Mouse (Mus musculus) thymus, adult 2 months (tissue): ENCODE measurements around the gene Mark2.

ENCODE experiments used
- CTCF ChIP-seq: fragments of 200-500 bp; IDR thresholded peaks from 2 replicates; pipeline ENCODE4 v1.5.1; 2012; ENCODE audit warnings: mild to moderate bottlenecking, control low read depth, low read length, moderate library complexity, borderline replicate concordance; ENCODE audit not compliant: control insufficient read depth, poor library complexity, insufficient read depth; ENCODE audit errors: extremely low read depth
- POLR2A ChIP-seq: fragments of 200-500 bp; IDR thresholded peaks from 2 replicates; pipeline ENCODE4 v1.6.1; 2012; ENCODE audit warnings: mild to moderate bottlenecking, low read length, control low read depth, moderate library complexity; ENCODE audit not compliant: control insufficient read depth, poor library complexity, insufficient read depth; ENCODE audit errors: extremely low read depth

- TF ChIP-seq CTCF (no peak), POLR2A (no peak)
Observed at GRCm38 (mm10) chr19:7314976-7315586, 26.6 kb downstream of the Mark2 start.
